Mouse (Mus musculus): Measurements from ENCODE around the gene Six5.

GRCm38 (mm10) chr7:19103741-19104140, 9.3 kb downstream of the Six5 start:
- TF ChIP-seq POLR2A (IDR thresholded peaks at IDR 0.05; ENCODE audit: borderline replicate concordance, control insufficient read depth, low read depth, low read length) (no peak), CTCF (IDR thresholded peaks at IDR 0.05; ENCODE audit: control insufficient read depth, insufficient read depth, low read length) (no peak)

Data from bone marrow, adult 2 months (tissue).